Mouse (Mus musculus): ENCODE results near the gene Ntrk2.
A peak's percentile ranks its signal among the peaks of the same experiment; 100 is the strongest.

The Ntrk2 gene

GRCm38 (mm10) chr13:58928668-58929436 lies 122.5 kb downstream of the Ntrk2 start:
- DNase-seq = no peak

GRCm38 (mm10) chr13:58930161-58930560 lies 123.8 kb downstream of the Ntrk2 start:
- no peak for DNase-seq

GRCm38 (mm10) chr13:58933126-58933525 lies 126.8 kb downstream of the Ntrk2 start:
- no peak for DNase-seq

GRCm38 (mm10) chr13:58934576-58935110 lies 128.3 kb downstream of the Ntrk2 start:
- DNase-seq = no peak

DNA sequence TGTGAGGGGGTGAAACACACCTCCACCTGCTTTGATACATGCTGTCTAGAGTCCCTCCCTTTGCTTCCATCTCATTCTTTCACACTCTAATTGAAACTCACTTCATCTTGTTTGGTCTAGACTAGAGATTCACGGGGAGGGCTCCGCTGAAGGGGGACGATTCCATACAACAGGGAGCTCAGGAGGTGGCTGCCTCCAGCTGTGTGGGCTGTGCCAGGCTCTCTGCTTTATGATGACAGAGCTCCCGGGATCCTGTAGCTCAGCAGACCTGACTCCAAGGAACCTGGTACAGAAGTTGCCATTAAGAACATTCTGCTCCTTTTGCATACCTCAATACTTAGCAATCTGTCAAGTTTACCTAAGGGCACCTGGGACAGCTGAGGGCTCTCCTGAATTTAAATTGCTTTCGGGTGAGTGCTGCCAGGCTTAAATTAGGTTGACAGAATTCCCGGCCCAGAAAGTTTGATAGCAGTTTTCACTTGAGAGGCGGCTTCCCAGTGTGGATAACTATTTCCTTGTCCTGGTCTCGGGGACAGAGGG lies 129.7 kb downstream of the Ntrk2 start:
- DNase-seq = no peak

GRCm38 (mm10) chr13:58937884-58938283 lies 131.5 kb downstream of the Ntrk2 start:
- DNase-seq = no peak

DNA sequence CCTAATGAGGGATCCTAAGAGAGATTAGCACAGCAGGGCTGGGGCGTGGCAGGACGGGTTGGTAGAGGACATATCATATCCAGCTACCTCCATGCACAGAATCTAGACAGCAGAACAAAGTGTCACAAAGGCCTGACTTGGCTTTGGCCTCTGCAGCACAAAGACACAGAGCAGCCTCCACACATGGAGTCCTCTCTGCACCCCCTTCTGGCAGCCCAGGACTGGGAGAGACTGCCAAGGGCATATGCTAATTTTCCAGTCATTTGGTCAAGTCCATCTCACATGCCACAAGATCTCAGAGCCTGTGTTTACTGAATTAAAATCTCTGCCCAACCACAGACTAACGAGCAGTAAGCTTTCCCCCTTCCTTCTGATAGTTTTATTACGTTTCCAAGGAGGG lies 132.1 kb downstream of the Ntrk2 start:
- no peak for DNase-seq

- no peak for DNase-seq
Observed at GRCm38 (mm10) chr13:58940208-58940607, 133.8 kb downstream of the Ntrk2 start.

- no peak for DNase-seq
Observed at GRCm38 (mm10) chr13:58940798-58941197, 134.4 kb downstream of the Ntrk2 start.

DNA sequence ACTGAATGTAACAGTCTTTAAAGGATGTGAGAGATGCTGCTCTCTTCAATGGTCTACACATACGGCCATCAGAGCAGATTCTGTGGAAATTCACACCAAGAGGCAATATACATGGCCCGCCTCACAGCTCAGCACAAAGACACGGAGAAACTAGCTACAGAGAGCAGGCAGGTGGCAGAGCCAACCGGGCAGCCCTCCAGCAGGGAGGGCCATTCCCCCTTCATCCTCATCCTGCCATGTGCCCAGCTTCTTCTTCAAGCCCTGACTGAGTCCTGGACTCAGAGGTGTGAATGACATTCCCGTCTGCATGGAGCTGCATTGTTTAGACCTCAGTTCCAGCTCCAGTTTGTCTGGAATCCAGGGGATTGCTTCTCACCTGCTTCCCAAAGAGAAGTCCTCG lies 139.4 kb downstream of the Ntrk2 start:
- DNase-seq = no peak

- no peak for DNase-seq
Observed at GRCm38 (mm10) chr13:58946589-58946988, 140.2 kb downstream of the Ntrk2 start.

- DNase-seq = no peak
Observed at GRCm38 (mm10) chr13:58947056-58947455, 140.7 kb downstream of the Ntrk2 start.

DNA sequence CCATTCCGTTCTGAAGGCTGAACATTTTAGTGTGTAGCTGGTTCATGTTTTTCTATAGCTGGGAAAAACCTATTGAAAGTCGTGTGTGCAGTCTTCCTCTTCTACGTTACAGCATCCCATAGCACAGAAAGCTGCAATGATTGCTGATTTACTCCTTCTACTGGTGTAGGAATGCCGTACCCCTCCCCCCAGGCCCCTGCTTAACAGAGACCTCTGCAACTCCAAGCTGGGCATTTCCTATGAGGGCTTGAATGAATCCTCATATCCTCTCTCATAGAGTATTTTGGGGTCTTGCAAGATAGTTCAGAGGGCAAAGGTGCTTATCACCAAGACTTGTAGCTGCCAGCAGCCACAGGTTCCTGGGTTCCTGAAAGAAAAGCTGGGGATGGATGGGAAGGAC lies 148.0 kb downstream of the Ntrk2 start:
- no peak for DNase-seq

DNA sequence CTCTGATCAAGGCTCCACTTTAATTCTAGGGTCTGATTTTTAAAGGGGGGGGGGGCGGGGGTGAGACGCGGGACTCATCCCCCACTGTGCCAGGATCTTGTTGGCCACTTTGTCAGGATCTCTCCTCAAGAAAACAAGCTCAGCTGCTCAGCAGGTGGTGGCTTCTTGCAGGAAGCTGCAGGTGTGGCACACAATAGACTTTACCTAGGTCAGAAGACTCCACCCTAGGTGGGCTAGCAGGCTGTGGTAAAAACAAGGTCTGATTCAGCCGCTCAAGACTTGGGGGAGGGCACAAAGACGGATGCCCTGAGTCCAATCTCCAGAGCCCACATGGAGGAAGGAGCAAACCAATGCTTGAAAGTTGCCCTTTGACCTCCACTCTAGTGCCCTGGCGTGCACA lies 148.4 kb downstream of the Ntrk2 start:
- no peak for DNase-seq

DNA sequence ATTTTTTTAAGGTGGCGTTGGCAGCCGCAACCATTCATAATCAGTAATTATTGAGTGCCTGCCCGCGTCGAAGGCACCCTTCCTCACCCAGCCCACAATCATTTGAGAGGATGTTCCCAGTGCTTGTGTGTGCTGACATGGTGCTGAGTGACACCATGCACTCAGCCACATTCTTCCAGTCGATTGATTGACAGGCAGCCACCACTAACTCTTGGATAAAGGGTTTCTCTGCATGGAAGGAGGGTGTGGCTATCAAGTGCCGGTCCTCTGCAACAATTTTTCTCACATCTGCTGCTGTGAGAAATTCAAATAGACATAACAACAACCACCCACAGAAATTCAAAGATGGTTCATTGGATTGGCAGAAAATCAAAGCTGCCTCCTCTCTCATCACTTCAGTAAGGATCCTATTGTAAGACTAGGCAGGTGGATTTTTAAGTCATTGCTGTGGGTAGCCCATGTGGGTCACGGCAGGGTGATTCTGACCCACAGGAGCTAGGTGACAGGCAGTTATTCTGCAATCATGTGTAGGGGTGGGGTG lies 148.9 kb downstream of the Ntrk2 start:
- no peak for DNase-seq

DNA sequence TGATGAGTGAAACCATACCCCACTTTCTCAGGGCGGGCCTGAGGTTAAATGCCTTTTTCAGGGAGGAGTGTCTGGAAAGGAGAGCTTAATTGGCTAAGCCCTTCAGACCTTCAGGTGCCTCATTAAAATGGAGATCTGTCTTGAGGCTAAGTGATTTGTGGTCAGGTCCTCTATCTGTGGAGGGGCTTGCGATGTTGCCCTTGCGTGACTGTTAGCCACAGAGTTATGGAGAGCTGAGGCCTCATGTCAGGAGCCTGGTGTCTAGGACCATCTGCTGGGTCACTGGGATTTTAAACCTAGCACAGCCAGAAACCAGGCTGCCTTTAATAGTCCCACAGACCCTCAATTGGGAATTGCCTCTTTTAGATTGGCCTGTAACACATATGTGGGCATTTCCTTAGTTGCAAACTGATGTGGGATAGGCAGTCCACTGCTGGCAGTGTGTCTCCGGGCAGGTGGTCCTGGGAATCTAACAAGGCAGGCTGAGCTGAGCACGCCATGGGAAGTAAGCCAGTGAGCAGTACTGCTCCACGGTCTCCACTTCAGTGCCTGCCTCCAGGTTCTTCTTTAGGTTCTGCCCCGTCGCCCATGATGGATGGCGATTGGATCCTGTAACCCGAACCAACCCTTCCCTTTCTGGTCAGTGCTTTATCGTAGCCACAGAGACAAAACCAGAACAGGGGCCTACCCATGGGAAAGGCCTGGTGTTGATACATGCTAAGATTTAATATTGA lies 152.0 kb downstream of the Ntrk2 start:
- no peak for DNase-seq

DNA sequence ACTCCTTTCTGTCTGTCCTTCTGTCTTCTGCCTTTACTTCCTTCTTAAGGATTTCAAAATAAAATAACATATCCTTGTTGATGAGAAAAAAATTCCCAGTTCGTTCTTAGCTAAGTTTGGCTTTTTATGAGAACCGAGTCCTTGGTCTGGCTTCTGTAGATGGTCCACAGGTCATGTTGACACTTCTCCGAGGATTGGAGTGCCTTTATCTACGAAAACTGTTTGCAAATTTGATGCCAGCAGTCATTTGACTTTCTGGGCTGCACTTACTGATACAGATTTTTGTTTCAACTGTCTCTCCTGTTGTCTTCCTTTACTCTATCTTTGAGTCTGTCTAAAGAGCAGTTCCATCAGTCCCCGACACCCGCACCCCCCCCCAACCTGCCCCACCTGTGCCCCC lies 154.0 kb downstream of the Ntrk2 start:
- no peak for DNase-seq

- peak; percentile 18 for DNase-seq
Observed at GRCm38 (mm10) chr13:58964701-58965359, 158.5 kb downstream of the Ntrk2 start.

DNA sequence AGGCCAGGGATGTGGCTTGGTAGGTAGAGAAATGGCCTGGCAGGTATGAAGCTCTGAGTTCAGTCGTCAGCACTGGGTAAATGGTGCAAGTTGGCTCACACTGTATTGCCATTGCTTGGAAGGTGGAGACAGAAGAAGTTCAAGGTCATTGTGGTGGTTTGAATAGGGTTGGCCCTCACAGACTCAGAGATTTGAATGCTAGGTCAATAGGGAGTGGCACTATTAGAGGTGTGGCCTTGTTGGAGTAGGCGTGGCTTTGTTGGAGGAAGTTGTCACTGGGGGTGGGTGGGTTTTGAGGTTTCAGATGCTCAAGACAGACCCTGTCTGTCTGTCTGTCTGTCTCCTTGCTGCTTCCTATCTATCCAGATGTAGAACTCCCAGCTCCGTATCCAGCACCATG lies 159.5 kb downstream of the Ntrk2 start:
- DNase-seq = no peak

DNA sequence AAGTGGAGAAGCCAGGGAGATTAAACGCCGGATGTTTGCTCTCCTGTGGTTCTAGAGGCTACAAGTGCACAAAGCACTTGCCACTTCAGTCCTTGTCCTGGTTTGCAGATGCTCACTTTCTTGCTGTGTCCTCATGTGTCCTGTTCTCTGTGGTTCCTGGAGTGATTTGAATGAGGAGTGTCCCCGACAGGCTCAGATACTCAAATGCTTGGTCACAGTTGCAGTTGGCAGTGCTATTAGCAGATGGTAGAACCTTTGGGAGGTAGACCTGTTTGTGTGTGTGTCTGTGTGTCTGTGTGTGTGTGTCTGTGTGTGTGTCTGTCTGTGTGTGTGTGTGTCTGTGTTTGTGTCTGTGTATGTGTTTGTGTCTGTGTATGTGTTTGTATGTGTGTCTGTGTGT lies 160.1 kb downstream of the Ntrk2 start:
- DNase-seq = no peak

GRCm38 (mm10) chr13:58968168-58968567 lies 161.8 kb downstream of the Ntrk2 start:
- peak; percentile 30 for DNase-seq

- no peak for DNase-seq
Observed at GRCm38 (mm10) chr13:58971449-58971903, 165.1 kb downstream of the Ntrk2 start.

DNA sequence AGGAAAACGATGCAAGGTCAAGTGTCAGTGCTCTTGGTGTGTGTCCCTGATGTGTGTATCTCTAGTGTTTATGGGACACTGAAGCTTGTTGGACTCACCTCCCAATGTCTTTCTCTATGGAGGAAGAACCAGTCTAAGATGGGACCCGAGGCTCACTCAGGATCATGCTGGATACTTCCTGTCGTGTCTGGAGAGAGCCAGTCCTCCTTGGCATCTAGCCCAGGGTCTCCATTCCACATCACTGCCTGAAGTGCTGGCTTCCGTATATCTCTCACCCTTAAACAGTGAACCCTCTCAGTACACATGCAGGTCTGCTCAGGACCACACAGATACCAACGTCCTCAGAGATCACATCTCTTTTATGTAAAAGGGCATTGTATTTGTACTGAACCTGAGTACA lies 166.1 kb downstream of the Ntrk2 start:
- no peak for DNase-seq

Measured in right cerebral cortex, postnatal 4 days (tissue).